Mouse (Mus musculus) T-helper 1 cell (primary cell): Measurements from ENCODE around the gene Mtmr11.
"Not testable (repeated sequence)": the region's sequence is repeated elsewhere in the genome, so short reads cannot be mapped to it uniquely, and the experiment has no call there.

ENCODE experiments used
- in situ Hi-C: fragments of 300-600 bp; cut with MboI, MseI; formaldehyde crosslinking; loops from one replicate; pipeline ENCODE4 v1.15.1; 2025; ENCODE audit warnings: high pct_unique_total_duplicates

The Mtmr11 gene

DNA sequence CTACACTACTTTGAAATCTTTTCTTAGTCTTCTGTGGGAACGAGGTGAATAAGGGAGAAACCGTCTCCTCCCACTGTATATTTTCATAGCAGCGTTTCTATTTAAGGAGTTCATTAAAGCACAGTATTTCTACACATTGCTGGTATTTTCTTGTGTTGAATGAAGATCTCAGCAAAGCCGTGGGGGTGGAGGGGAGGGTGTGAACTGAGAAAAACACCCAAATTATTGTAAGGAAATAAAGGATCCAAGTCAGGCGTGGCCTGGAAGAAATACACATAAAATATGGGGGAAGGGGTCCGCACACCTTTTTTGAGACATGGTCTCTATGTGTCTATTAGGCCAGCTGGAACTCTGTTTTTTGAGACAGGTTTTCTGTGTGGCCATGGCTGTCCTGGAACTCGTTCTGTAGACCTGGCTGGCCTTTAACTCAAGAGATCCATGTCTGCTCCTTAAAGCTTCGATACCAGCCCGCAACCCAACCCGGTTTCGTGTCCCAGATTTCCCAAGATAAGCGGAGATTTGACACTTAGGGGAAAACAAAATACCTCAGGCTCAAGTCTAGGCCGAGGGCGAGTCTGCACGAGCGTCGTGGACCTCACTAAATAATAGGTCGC is 9.9 kb downstream of the Mtmr11 start:
- in situ Hi-C loops: no loop called here

GRCm38 (mm10) chr3:96172197-96173178 is 10.7 kb downstream of the Mtmr11 start, which contains the start of gene Sf3b4:
Gene Sf3b4 (plus strand): TSS chr3:96172332.
- in situ Hi-C loops: no loop called here

DNA sequence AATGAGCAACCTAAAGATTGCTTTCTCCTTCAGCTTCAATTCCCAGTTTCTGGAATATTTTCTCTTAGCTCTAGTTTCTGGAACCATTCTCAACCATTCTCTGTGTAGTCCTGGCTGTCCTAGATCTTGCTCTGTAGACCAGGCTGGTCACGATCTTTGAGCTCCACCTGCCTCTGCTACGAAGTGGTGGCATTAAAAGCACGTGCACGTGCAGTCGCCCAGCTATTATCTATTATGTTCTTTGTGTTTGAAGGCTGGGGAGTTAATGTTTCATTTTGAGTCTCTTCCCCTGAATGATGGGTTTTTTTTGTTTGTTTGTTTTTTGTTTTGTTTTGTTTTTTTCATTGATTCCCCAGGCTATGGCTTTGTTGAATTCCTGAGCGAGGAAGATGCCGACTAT is 11.4 kb downstream of the Mtmr11 start:
- in situ Hi-C loops: no loop called here

- in situ Hi-C loops: not testable (repeated sequence)
Observed at GRCm38 (mm10) chr3:96174042-96174441, 12.2 kb downstream of the Mtmr11 start.

DNA sequence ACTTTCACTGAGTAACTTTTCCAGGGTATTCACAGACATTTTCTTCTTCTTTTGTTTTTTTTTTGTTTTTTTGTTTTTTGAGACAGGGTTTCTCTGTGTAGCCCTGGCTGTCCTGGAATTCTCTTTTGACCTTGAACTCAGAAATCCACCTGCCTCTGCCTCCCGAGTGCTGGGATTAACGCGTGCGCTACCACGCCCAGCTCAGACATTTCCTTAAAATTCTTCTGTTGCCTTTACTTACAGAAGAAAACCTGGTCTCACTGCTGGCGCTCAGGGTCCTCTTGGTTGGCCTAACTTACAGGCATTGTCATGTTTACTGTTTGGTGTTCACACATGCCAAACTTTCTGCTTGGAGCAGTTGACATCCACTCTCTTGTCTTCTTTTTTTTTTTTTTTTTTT is 13.4 kb downstream of the Mtmr11 start:
- in situ Hi-C loops: loop anchor here (5.0 kb wide), 1 partner anchor 57 kb away; no protein-coding TSS in a partner anchor

GRCm38 (mm10) chr3:96178427-96178826 is 16.6 kb downstream of the Mtmr11 start:
- in situ Hi-C loops: loop anchor here (5.0 kb wide), 1 partner anchor 54 kb away; no protein-coding TSS in a partner anchor

DNA sequence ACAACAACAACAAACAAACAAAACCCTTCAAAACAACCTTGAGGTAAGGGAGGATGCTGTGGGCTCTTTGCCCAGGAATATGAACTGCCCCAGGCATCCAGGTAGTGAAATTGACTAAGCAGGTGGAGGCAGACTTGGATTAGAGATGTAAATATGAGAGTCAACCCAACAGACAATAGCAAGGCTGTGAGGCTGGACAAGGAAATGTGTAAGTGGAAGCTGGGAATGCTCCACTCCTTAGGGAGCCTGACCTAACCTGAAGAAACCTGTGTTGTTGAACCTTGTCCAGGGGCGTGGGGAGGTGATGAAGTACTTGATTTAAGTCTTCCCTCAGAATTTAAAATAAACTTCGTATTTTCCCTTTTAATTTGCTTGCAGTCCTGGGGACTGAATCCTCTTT is 17.1 kb downstream of the Mtmr11 start:
- in situ Hi-C loops: loop anchor here (5.0 kb wide), 1 partner anchor 53 kb away; no protein-coding TSS in a partner anchor

- in situ Hi-C loops: loop anchor here (5.0 kb wide), 1 partner anchor 53 kb away; no protein-coding TSS in a partner anchor
Observed at GRCm38 (mm10) chr3:96179531-96179930, 17.7 kb downstream of the Mtmr11 start.

DNA sequence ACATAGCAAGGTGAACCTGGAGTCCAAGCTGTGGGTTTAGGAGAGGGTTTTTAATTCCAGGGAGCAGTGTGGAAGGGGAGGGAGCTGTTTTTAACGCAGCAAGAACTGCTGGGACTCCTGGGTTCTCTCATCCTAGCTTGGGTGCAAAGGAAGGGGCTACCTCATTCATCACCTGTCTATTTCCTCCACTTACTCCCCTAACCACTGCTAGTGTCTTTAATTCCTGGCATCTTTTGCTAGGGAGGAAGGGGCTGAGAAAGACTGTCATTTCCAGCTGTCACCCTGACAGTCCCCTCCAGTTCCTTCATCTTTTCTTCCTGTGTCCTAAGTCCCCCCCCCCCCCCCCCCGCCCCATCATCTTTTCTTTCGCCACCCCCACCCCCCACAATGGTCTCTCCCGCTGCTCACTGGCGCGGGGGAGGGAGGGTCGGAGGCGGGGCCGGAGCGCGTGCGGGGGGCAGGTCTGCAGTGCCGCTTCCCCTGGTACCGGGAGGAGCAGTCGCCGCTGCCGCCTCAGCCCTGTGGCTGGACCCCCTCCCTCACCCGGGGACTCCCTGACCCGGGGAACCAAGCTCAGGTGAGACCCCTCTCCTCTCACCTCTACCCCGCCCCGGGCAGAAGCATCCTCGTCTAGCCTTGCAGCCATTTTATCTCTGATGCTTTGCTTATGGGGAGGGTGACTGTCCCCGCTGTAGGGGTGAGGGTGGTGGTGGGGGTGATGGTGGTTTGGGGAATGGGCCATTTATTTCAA is 19.1 kb downstream of the Mtmr11 start, which contains the start of gene Sv2a:
Gene Sv2a, plus strand, starts transcription at position 425 of the 751 bp plus-strand sequence.
- in situ Hi-C loops: no loop called here

DNA sequence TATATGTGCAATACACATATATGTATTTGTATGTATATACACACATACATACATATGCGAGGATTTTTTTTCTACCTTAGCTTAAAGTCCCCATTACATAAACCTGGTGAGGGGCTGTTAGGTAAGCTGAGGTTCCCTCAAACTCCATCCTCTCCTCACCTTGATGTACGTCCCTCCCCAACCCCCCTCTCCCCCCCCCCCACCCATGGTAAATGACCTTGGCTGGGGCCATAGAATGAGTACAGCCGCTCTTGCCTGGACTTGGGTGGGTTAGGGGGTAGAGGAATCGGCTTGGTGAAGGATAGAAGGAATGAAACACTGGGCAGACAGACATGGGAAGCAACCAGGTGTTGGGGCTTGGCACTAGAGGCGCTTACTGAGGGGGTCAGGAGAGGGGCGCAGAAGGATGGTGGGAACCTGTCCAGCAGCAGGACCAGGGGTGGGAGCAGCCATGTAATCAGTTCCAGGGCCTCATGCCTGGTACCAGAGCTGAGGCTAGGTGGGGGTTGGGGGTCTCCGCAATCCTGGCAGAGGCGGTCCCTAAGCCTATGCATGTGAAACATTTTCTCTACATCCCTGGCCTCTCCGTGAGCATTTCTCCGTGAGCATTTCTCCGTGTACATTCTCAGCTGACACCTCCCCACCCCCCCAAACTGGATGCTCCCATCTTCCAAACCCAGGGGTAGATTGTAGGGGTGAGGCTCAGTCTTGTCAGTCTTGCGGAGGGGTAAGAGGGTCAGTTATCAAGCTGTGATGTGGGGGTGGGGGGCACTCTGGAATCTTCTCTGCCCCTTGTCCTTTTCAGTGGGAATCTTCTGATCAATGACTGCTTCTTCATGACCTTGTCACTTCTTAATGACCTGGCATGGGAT is 19.9 kb downstream of the Mtmr11 start:
- in situ Hi-C loops: no loop called here

GRCm38 (mm10) chr3:96182382-96182776 is 20.6 kb downstream of the Mtmr11 start:
- in situ Hi-C loops: no loop called here

- in situ Hi-C loops: no loop called here
Observed at GRCm38 (mm10) chr3:96192977-96193376, 31.2 kb downstream of the Mtmr11 start.

- in situ Hi-C loops: no loop called here
Observed at GRCm38 (mm10) chr3:96194966-96195365, 33.2 kb downstream of the Mtmr11 start.

- in situ Hi-C loops: no loop called here
Observed at GRCm38 (mm10) chr3:96195616-96196313, 34.0 kb downstream of the Mtmr11 start.

- in situ Hi-C loops: no loop called here
Observed at GRCm38 (mm10) chr3:96196437-96197128, 34.8 kb downstream of the Mtmr11 start.

- in situ Hi-C loops: no loop called here
Observed at GRCm38 (mm10) chr3:96197129-96197749, 35.4 kb downstream of the Mtmr11 start.

DNA sequence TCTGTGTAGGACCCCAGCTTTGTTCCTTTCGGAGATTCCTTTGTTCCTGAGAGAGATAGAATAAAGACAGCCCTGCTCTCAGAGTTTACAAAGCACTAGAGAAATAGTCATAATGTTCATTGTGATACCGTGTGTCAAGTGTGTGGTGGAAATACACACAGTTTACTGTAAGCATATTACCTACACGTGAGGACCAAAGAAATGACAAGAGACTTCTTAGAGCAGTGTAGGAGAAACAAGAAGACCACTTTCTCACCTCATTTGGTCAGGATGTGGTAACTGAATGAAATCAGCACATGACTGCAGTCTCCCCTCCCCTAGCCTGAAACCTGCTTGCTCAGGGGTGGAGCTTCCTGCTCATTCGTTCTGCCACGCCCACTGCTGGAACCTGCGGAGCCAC is 36.4 kb downstream of the Mtmr11 start:
- in situ Hi-C loops: no loop called here

DNA sequence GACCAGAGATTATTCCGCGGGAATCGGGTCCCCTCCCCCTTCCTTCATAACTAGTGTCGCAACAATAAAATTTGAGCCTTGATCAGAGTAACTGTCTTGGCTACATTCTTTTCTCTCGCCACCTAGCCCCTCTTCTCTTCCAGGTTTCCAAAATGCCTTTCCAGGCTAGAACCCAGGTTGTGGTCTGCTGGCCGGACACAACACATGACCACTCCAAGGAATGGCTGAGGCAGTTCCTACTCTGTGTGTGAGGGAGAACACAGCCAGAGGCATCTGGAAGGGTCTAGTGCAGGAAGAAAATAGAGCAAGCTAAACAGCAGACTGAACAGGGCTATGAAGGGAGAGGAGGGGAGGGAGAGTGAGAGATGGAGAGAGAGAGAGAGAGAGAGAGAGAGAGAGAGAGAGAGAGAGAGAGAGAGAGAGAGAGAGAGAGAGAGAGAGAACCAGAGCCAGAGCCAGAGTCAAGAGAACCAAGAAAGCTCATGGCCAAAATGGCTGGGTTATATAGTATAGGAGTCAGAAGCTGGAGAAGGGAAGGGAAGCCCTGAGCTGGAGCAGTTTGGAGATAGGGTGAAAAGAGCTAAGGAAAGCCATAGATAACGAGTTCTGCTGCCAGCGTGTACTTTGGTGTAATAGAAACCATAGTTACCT is 36.9 kb downstream of the Mtmr11 start:
- in situ Hi-C loops: not testable (repeated sequence)
